Mouse (Mus musculus) MEL (cell line): ENCODE results near the gene Wnt9a. TPM values are rescaled to one million over a fixed set of nuclear protein-coding genes. Genes with fewer than 3 reads are reported as not detected.

Experiments used
- DNase-seq: peaks from one replicate; pipeline ENCODE4 v3.0.0; 2011; ENCODE audit warnings: low read depth, low spot score
- H3K27ac ChIP-seq: 2 replicates; pipeline ENCODE4 v1.5.1; 2012; ENCODE audit warnings: low read depth, mild to moderate bottlenecking, control low read depth, low read length, moderate library complexity; ENCODE audit not compliant: control insufficient read depth
- H3K27me3 ChIP-seq, 2 experiments: fragments of 150-350 bp in 1 of 2; sonication (generic) in 1 of 2; 2 replicates each; pipeline ENCODE4 v1.6.1; 2012; ENCODE audit warnings: low read length in 2 of 2, mild to moderate bottlenecking in 2 of 2, improper control_type of control experiment in 1 of 2, moderate library complexity in 1 of 2; ENCODE audit not compliant: insufficient read depth in 2 of 2, control insufficient read depth in 1 of 2
- H3K36me3 ChIP-seq, 2 experiments: 2 replicates each; pipeline ENCODE4 v1.6.1; 2012 to 2014; ENCODE audit warnings: low read length in 2 of 2, improper control_type of control experiment in 1 of 2, inconsistent platforms in 1 of 2, mild to moderate bottlenecking in 1 of 2; ENCODE audit not compliant: insufficient read depth in 2 of 2, control insufficient read depth in 1 of 2
- H3K4me1 ChIP-seq, 2 experiments: fragments of 150-350 bp in 1 of 2; sonication (generic) in 1 of 2; 2 replicates each; pipeline ENCODE4 v1.6.1; 2012; ENCODE audit warnings: low read length in 2 of 2, improper control_type of control experiment in 1 of 2, mild to moderate bottlenecking in 1 of 2; ENCODE audit not compliant: insufficient read depth in 2 of 2, control insufficient read depth in 1 of 2
- H3K4me3 ChIP-seq, 2 experiments: fragments of 150-350 bp in 1 of 2; sonication (generic) in 1 of 2; 2 replicates each; pipeline ENCODE4 v1.5.1; 2012; ENCODE audit warnings: low read depth in 2 of 2, low read length in 2 of 2, mild to moderate bottlenecking in 2 of 2, moderate library complexity in 2 of 2, control low read depth in 1 of 2, improper control_type of control experiment in 1 of 2; ENCODE audit not compliant: control insufficient read depth in 1 of 2, insufficient read depth in 1 of 2
- H3K79me2 ChIP-seq: 2 replicates; pipeline ENCODE4 v1.6.1; 2012; ENCODE audit warnings: mild to moderate bottlenecking, low read length, moderate library complexity; ENCODE audit not compliant: control insufficient read depth, poor library complexity, insufficient read depth
- H3K9ac ChIP-seq: 2 replicates; pipeline ENCODE4 v1.6.1; 2012; ENCODE audit warnings: low read depth, mild to moderate bottlenecking, control low read depth, low read length, moderate library complexity; ENCODE audit not compliant: control insufficient read depth, poor library complexity, severe bottlenecking
- H3K9me3 ChIP-seq: fragments of 150-350 bp; sonication (generic); replicated peaks from 2 replicates; pipeline ENCODE4 v1.6.1; 2012; ENCODE audit warnings: mild to moderate bottlenecking, low read length, improper control_type of control experiment, moderate library complexity; ENCODE audit not compliant: insufficient read depth
- CHD2 ChIP-seq: IDR thresholded peaks from 2 replicates; pipeline ENCODE4 v1.6.1; 2011; ENCODE audit warnings: low read length, improper control_type of control experiment
- CTCF ChIP-seq, 3 experiments: IDR thresholded peaks in 2 of 3; conservative IDR thresholded peaks in 1 of 3; 2 replicates each; pipeline ENCODE4 v1.5.1; 2011 to 2012; ENCODE audit warnings: low read length in 3 of 3, low read depth in 2 of 3, mild to moderate bottlenecking in 2 of 3, improper control_type of control experiment in 1 of 3, inconsistent platforms in 1 of 3, mixed read lengths in 1 of 3, moderate library complexity in 1 of 3; ENCODE audit not compliant: control insufficient read depth in 1 of 3, insufficient read depth in 1 of 3, poor library complexity in 1 of 3, severe bottlenecking in 1 of 3
- E2F4 ChIP-seq: IDR thresholded peaks from 2 replicates; pipeline ENCODE4 v1.6.1; 2011; ENCODE audit warnings: low read depth, low read length, improper control_type of control experiment, borderline replicate concordance
- EP300 ChIP-seq, 2 experiments: IDR thresholded peaks; 2 replicates each; pipeline ENCODE4 v1.6.1; 2011; ENCODE audit warnings: improper control_type of control experiment in 2 of 2, low read length in 2 of 2, low read depth in 1 of 2, mild to moderate bottlenecking in 1 of 2
- GABPA ChIP-seq: IDR thresholded peaks from 2 replicates; pipeline ENCODE4 v1.6.1; 2012; ENCODE audit warnings: low read depth, mild to moderate bottlenecking, inconsistent platforms, low read length, improper control_type of control experiment, moderate library complexity
- GATA1 ChIP-seq: IDR thresholded peaks from 2 replicates; pipeline ENCODE4 v1.6.1; 2011; ENCODE audit warnings: low read depth, low read length, improper control_type of control experiment
- HCFC1 ChIP-seq: IDR thresholded peaks from 2 replicates; pipeline ENCODE4 v1.6.1; 2012; ENCODE audit warnings: low read depth, mild to moderate bottlenecking, inconsistent platforms, low read length, improper control_type of control experiment, moderate library complexity
- MAFK ChIP-seq: IDR thresholded peaks from 2 replicates; pipeline ENCODE4 v1.6.1; 2011; ENCODE audit warnings: low read depth, mild to moderate bottlenecking, low read length, improper control_type of control experiment, borderline replicate concordance
- MAX ChIP-seq: IDR thresholded peaks from 2 replicates; pipeline ENCODE4 v1.6.1; 2011; ENCODE audit warnings: low read length, improper control_type of control experiment
- MAZ ChIP-seq: IDR thresholded peaks from 2 replicates; pipeline ENCODE4 v1.6.1; 2012; ENCODE audit warnings: low read depth, mild to moderate bottlenecking, inconsistent platforms, low read length, improper control_type of control experiment
- MEF2A ChIP-seq: IDR thresholded peaks from 2 replicates; pipeline ENCODE4 v1.6.1; 2014; ENCODE audit warnings: low read depth, mild to moderate bottlenecking, inconsistent platforms, low read length, improper control_type of control experiment; ENCODE audit not compliant: poor library complexity, insufficient replicate concordance, severe bottlenecking; ENCODE audit errors: extremely low read depth
- MYB ChIP-seq: IDR thresholded peaks from 2 replicates; pipeline ENCODE4 v1.6.1; 2011; ENCODE audit warnings: mild to moderate bottlenecking, low read depth, low read length, improper control_type of control experiment
- MYC ChIP-seq: IDR thresholded peaks from 2 replicates; pipeline ENCODE4 v1.6.1; 2011; ENCODE audit warnings: low read depth, mild to moderate bottlenecking, low read length, improper control_type of control experiment, moderate library complexity
- NELFE ChIP-seq: IDR thresholded peaks from 2 replicates; pipeline ENCODE4 v1.6.1; 2011; ENCODE audit warnings: low read depth, low read length, improper control_type of control experiment
- POLR2A ChIP-seq, 2 experiments: IDR thresholded peaks; 2 replicates each; pipeline ENCODE4 v1.6.1; 2011 to 2012; ENCODE audit warnings: low read length in 2 of 2, mild to moderate bottlenecking in 2 of 2, control low read depth in 1 of 2, improper control_type of control experiment in 1 of 2, low read depth in 1 of 2, moderate library complexity in 1 of 2; ENCODE audit not compliant: control insufficient read depth in 1 of 2, insufficient read depth in 1 of 2, poor library complexity in 1 of 2
- POLR2AphosphoS2 ChIP-seq: IDR thresholded peaks from 2 replicates; pipeline ENCODE4 v1.6.1; 2011; ENCODE audit warnings: low read length, improper control_type of control experiment
- RAD21 ChIP-seq: IDR thresholded peaks from 2 replicates; pipeline ENCODE4 v1.6.1; 2011; ENCODE audit warnings: mild to moderate bottlenecking, low read depth, low read length, improper control_type of control experiment
- RCOR1 ChIP-seq: IDR thresholded peaks from 2 replicates; pipeline ENCODE4 v1.6.1; 2012; ENCODE audit warnings: low read depth, mild to moderate bottlenecking, inconsistent platforms, low read length, improper control_type of control experiment
- TAL1 ChIP-seq: IDR thresholded peaks from 2 replicates; pipeline ENCODE4 v1.6.1; 2012; ENCODE audit warnings: mild to moderate bottlenecking, inconsistent platforms, low read length, moderate library complexity, mixed read lengths
- USF1 ChIP-seq: IDR thresholded peaks from 2 replicates; pipeline ENCODE4 v1.6.1; 2014; ENCODE audit warnings: low read depth, mild to moderate bottlenecking, inconsistent platforms, low read length, improper control_type of control experiment, moderate library complexity
- ZKSCAN1 ChIP-seq: IDR thresholded peaks from 2 replicates; pipeline ENCODE4 v1.6.1; 2012; ENCODE audit warnings: low read depth, mild to moderate bottlenecking, inconsistent platforms, low read length, improper control_type of control experiment, moderate library complexity
- ZNF384 ChIP-seq: IDR thresholded peaks from 2 replicates; pipeline ENCODE4 v1.6.1; 2012; ENCODE audit warnings: low read depth, mild to moderate bottlenecking, inconsistent platforms, low read length, improper control_type of control experiment
- polyA plus RNA-seq, 2 experiments: library from polyadenylated mRNA; stranded (reverse) in 1 of 2; unstranded in 1 of 2; fragments of >175 nt in 1 of 2; fragments of >200 nt in 1 of 2; gene quantifications; 2 replicates each; pipeline versions ENCODE4 v1.2.1 to v1.2.4; 2012; ENCODE audit warnings: low replicate concordance in 2 of 2, low read depth in 1 of 2; ENCODE audit not compliant: insufficient read length in 2 of 2, insufficient read depth in 1 of 2, missing spikeins in 1 of 2
- total RNA-seq: library from RNA; depleted of rRNA; stranded (reverse); fragments of 300-350 nt; gene quantifications from 2 replicates; pipeline ENCODE4 v1.2.3, GENCODE M21; 2012

The Wnt9a gene
- total and polyA plus RNA-seq, 3 experiments: not detected

DNA sequence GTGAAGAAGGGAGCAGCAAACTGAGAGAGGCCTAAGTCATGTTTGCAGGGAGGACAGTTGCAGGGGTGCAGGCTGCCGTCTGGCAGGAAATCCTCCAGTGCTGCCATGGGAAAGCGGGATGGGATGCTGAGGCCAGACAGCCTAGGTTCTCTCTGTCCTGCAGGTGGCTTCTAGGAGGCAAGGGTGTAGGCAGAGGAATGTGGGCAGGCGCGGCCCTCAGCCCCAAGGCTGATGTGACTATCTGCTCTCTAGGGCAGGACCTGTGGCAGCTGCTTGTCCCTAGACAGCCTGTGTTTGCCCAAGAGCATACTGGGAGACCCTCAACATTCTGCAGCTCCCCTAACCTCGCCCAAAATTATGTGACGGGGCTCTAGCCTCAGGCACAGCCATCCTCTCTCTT lies 40.0 kb upstream of the Wnt9a start:
- Histone ChIP-seq H3K9ac (no peak overlapping the region), H3K27ac (no peak overlapping the region), H3K4me1 (peaks cover 0 to 4% of the 10 kb centered on the region in 2 experiments; a peak in 3 of 4 replicates), H3K27me3 (peaks cover 1 to 11% of the 10 kb centered on the region in 2 experiments), H3K36me3 (peaks cover 0 to 2% of the 10 kb centered on the region in 2 experiments; a peak in 2 of 4 replicates)
- no peak for DNase-seq
- TF ChIP-seq CHD2 (no peak), MEF2A (no peak), EP300 (IDR thresholded peaks at IDR 0.05; ENCODE audit: low read depth in 1 of 2, low read length in 2 of 2) (no peak), MYC (no peak), POLR2A (IDR thresholded peaks at IDR 0.05; ENCODE audit: control insufficient read depth in 1 of 2, insufficient read depth in 1 of 2, low read depth in 1 of 2, low read length in 2 of 2, poor library complexity in 1 of 2) (no peak), CTCF (IDR thresholded peaks at IDR 0.05 in 2 of 3, conservative IDR thresholded peaks at IDR 0.05 in 1 of 3; ENCODE audit: control insufficient read depth in 1 of 3, insufficient read depth in 1 of 3, low read depth in 2 of 3, low read length in 3 of 3, poor library complexity in 1 of 3, severe bottlenecking in 1 of 3) (no peak), ZKSCAN1 (no peak), GATA1 (no peak), E2F4 (no peak), USF1 (no peak)
- TF ChIP-seq, all 39 proteins: peak for 0
- Histone ChIP-seq H3K4me3 (no peak overlapping the region), H3K79me2 (no peaks in the 10 kb centered on the region), H3K9me3 (no peaks in the 10 kb centered on the region)

DNA sequence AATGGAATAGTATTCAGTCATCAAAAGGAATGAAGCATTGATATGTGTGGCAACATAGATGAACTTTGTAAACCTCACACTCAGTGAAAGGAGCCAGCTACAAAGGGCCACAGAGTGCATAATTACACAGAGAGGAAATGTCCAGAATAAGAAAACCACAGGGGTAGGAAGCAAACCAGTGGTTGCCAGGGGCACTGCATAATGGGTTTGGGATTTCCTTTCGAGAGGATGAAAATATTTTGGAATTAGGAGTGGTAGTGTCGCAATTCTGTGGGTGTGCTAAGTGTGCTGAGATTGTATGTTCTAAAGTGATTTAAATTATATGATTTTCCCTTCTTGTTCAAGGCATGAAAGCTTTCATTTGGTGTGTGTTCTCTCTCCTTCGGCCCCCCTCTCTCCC lies 32.5 kb upstream of the Wnt9a start:
- no peak overlapping the region for H3K9ac ChIP-seq

DNA sequence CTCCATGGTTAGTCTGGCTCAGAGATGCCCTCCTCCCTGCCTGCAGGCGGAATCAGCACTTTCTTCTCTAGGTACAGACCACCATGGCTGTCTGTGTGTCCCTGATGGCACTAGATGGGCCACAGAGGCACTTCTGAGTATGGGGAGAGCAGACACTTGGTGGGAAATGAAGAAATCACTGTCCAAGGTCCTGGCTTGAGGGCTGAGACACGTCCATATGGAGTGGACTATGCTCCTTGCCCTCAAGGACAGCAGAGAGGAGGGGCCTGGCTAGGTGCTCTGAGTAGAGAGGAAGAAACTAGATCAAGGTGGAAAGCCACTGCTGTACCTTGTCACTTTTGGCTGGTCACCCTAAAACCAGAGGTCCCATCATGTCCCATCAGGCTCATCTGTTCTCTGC lies 29.9 kb upstream of the Wnt9a start:
- H3K9ac ChIP-seq: no peak overlapping the region
- DNase-seq: peak; percentile 33
- H3K36me3 ChIP-seq: no peaks in the 10 kb centered on the region
- H3K4me3 ChIP-seq: no peak overlapping the region
- TF ChIP-seq HCFC1: no peak
- no peak for TF ChIP-seq MAFK
- TF ChIP-seq MAZ: no peak
- no peak for TF ChIP-seq MYB
- no peak for TF ChIP-seq TAL1
- TF ChIP-seq GABPA: no peak
- TF ChIP-seq MAX: no peak
- no peak for TF ChIP-seq ZNF384
- H3K79me2 ChIP-seq: no peaks in the 10 kb centered on the region
- H3K27me3 ChIP-seq: peaks cover 41 to 45% of the 10 kb centered on the region in 2 experiments
- H3K27ac ChIP-seq: no peak overlapping the region
- H3K9me3 ChIP-seq: no peaks in the 10 kb centered on the region
- no peaks in the 10 kb centered on the region for H3K4me1 ChIP-seq

More for the DNA sequence above, 32.5 kb upstream of the Wnt9a start:
- Histone ChIP-seq H3K9me3 (no peaks in the 10 kb centered on the region), H3K4me3 (no peak overlapping the region), H3K4me1 (no peaks in the 10 kb centered on the region), H3K27me3 (peaks cover 36 to 37% of the 10 kb centered on the region in 2 experiments), H3K27ac (no peak overlapping the region), H3K79me2 (no peaks in the 10 kb centered on the region), H3K36me3 (no peaks in the 10 kb centered on the region)
- no peak for DNase-seq
- no peak for TF ChIP-seq NELFE
- no peak for TF ChIP-seq RCOR1
- TF ChIP-seq POLR2A (IDR thresholded peaks at IDR 0.05; ENCODE audit: control insufficient read depth in 1 of 2, insufficient read depth in 1 of 2, low read depth in 1 of 2, low read length in 2 of 2, poor library complexity in 1 of 2): no peak
- TF ChIP-seq CTCF (IDR thresholded peaks at IDR 0.05 in 2 of 3, conservative IDR thresholded peaks at IDR 0.05 in 1 of 3; ENCODE audit: control insufficient read depth in 1 of 3, insufficient read depth in 1 of 3, low read depth in 2 of 3, low read length in 3 of 3, poor library complexity in 1 of 3, severe bottlenecking in 1 of 3): no peak
- TF ChIP-seq E2F4: no peak
- no peak for TF ChIP-seq RAD21
- no peak for TF ChIP-seq USF1
- no peak for TF ChIP-seq POLR2AphosphoS2
- no peak for TF ChIP-seq MEF2A
